Mouse (Mus musculus): ENCODE measurements at regions not wholly inside any gene's neighbourhood (a gene's known extent, or its start where the extent isn't known, plus 50 kb on each side); places are given as distances from the start of the nearest gene placed in this dataset.
A peak's percentile ranks its signal among the peaks of the same experiment; 100 is the strongest.
"Not testable (repeated sequence)": the region's sequence is repeated elsewhere in the genome, so short reads cannot be mapped to it uniquely, and the experiment has no call there.

GRCm38 (mm10) chr6:79619991-79620390, 197.7 kb upstream of the Gm20594 start:
- Histone ChIP-seq H3K27me3 (ENCODE audit: control insufficient read depth, insufficient read depth, low read length, poor library complexity, severe bottlenecking) (no peaks in the 10 kb centered on the region), H3K27ac (ENCODE audit: insufficient read depth, low read length) (no peak overlapping the region), H3K9me3 (replicated peaks; ENCODE audit: control insufficient read depth, insufficient read depth, low read length, poor library complexity, severe bottlenecking) (no peaks in the 10 kb centered on the region), H3K4me3 (ENCODE audit: low read depth, low read length) (no peak overlapping the region), H3K36me3 (ENCODE audit: control insufficient read depth, insufficient read depth, low read length, poor library complexity, severe bottlenecking) (no peaks in the 10 kb centered on the region), H3K4me1 (ENCODE audit: control insufficient read depth, insufficient read depth, low read length) (no peaks in the 10 kb centered on the region), H3K9ac (ENCODE audit: low read depth, poor library complexity, severe bottlenecking) (no peak overlapping the region)
- TF ChIP-seq EP300 (IDR thresholded peaks at IDR 0.05; ENCODE audit: insufficient read depth, low read depth, low read length) (no peak), POLR2A (IDR thresholded peaks at IDR 0.05; ENCODE audit: insufficient read depth, low read length) (no peak), CTCF (IDR thresholded peaks at IDR 0.05; ENCODE audit: low read depth, low read length) (no peak)

GRCm38 (mm10) chr6:79631683-79632082, 186.0 kb upstream of the Gm20594 start:
- H3K4me3 ChIP-seq (ENCODE audit: low read depth, low read length); H3K9me3 ChIP-seq (replicated peaks; ENCODE audit: control insufficient read depth, insufficient read depth, low read length, poor library complexity, severe bottlenecking); H3K36me3 ChIP-seq (ENCODE audit: control insufficient read depth, insufficient read depth, low read length, poor library complexity, severe bottlenecking); H3K4me1 ChIP-seq (ENCODE audit: control insufficient read depth, insufficient read depth, low read length); H3K9ac ChIP-seq (ENCODE audit: low read depth, poor library complexity, severe bottlenecking); H3K27ac ChIP-seq (ENCODE audit: insufficient read depth, low read length); H3K27me3 ChIP-seq (ENCODE audit: control insufficient read depth, insufficient read depth, low read length, poor library complexity, severe bottlenecking): not testable (repeated sequence)

- Histone ChIP-seq H3K36me3 (ENCODE audit: control insufficient read depth, insufficient read depth, low read length, poor library complexity, severe bottlenecking) (no peaks in the 10 kb centered on the region), H3K27ac (ENCODE audit: insufficient read depth, low read length) (no peak overlapping the region), H3K27me3 (ENCODE audit: control insufficient read depth, insufficient read depth, low read length, poor library complexity, severe bottlenecking) (no peaks in the 10 kb centered on the region; the same call in 1 of the 2 replicates), H3K4me3 (ENCODE audit: low read depth, low read length) (no peak overlapping the region), H3K4me1 (ENCODE audit: control insufficient read depth, insufficient read depth, low read length) (no peaks in the 10 kb centered on the region), H3K9ac (ENCODE audit: low read depth, poor library complexity, severe bottlenecking) (no peak overlapping the region), H3K9me3 (replicated peaks; ENCODE audit: control insufficient read depth, insufficient read depth, low read length, poor library complexity, severe bottlenecking) (no peaks in the 10 kb centered on the region)
- TF ChIP-seq EP300 (IDR thresholded peaks at IDR 0.05; ENCODE audit: insufficient read depth, low read depth, low read length) (no peak), CTCF (IDR thresholded peaks at IDR 0.05; ENCODE audit: low read depth, low read length) (peak; percentile 23), POLR2A (IDR thresholded peaks at IDR 0.05; ENCODE audit: insufficient read depth, low read length) (no peak)
Observed at GRCm38 (mm10) chr6:79651286-79651685, 166.4 kb upstream of the Gm20594 start.
